Mouse (Mus musculus) heart, adult 9 months (tissue): ENCODE results near the gene Chn1.

Experiments used
- DNase-seq, 2 experiments: peaks; one replicate each; pipeline ENCODE4 v3.0.0; 2022; ENCODE audit warnings: low spot score in 2 of 2

Gene Chn1

DNA sequence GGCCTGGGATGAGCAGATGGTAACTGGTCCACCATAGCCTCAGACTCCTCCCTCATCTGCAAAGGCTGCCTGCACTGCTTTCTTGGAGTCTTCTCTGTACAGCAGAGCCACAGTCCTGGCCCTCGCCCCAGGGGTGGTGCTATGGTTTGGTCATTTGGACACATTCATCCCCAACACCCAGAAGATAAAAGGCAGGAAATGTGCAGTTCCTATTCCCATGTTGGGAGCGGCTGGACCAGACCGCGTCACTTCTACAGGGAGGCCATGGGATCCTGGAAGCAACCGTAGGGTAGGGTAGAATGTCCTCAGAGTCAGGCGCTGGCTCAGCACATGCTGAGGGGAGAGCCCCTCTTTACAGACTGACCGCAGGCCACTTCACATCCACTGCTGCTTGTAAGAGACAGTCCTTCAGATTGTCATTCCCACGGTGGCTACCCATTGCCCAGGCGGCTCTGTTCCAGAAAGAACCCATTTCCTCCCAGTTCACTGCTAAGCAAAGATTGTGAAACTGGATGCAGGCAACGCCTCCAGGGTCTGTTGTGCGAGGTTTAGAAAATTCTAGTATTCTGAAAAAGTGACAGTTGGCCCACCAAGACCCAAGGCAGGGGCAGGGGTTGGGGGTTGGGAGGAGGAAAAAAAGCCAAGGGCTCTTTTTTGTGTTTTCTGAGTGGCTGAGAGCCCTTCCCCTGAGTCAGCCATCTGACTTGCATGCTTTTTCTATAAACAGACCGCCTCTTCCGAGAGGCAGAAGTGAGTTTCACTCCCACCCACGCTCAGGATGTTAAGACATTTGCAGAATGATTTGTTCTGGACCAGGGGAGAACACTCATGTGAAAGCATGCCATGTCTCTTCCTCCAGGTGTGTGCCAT is 182.7 kb downstream of the Chn1 start:
- peak; percentile 90 to 91 for DNase-seq

DNA sequence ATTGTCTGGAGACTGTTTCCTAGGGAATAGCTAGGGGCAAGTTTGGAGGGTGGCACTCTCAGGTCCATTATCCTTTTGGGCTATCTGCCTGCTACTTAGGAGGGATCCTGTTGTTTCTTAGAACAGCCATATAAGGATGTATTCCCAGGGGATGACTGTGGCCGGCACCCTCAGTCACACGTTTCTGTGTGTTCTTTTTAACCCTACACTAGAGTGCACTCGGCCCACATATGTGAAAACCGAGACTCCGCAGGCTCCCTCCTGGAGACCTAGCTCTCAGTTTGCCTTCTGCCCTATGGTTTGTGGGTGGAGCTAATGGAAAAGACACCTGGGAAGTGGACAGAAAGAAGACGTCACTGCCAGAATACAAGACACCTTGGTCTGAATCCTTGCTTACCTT is 183.9 kb downstream of the Chn1 start:
- no peak for DNase-seq

- no peak for DNase-seq
Measured at GRCm38 (mm10) chr2:73590106-73590505, 185.0 kb downstream of the Chn1 start.

DNA sequence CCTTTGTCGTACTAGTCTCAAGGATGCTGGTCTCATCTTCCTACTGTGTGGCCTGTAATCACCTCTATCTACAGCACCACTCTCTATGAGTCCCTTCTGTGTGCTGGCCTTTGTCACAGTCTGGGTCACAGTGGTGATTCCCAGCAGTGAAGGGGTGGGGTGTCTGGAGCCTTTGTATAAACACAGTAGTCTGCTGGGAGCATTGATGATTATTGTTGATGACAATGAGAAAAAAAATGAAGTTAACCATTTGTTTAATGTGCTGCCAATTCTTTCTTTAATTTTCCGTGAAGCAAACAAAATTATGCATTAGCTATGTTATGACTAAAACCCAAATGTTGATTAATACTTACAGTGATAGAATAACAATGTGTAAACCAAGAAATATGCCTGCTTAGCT is 186.2 kb downstream of the Chn1 start:
- DNase-seq = no peak

DNA sequence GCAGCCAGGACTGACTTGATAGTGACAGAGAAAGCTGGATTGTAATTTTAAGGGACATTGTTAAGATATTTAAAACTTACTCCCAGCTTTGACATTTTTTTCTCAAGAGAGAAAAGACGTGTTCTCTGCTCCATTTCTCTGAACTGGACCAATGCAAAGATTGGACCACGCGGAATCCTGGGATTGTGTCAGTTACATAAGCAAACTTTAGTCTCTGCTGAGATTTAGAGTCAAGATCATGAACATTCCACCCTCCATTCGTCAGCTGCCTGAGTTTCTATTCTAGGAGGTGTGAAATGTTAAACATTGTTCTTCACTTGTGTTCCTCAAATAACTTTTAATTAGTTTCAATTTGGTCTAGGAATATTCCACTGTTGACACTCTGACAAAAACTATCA is 188.0 kb downstream of the Chn1 start:
- no peak for DNase-seq

DNA sequence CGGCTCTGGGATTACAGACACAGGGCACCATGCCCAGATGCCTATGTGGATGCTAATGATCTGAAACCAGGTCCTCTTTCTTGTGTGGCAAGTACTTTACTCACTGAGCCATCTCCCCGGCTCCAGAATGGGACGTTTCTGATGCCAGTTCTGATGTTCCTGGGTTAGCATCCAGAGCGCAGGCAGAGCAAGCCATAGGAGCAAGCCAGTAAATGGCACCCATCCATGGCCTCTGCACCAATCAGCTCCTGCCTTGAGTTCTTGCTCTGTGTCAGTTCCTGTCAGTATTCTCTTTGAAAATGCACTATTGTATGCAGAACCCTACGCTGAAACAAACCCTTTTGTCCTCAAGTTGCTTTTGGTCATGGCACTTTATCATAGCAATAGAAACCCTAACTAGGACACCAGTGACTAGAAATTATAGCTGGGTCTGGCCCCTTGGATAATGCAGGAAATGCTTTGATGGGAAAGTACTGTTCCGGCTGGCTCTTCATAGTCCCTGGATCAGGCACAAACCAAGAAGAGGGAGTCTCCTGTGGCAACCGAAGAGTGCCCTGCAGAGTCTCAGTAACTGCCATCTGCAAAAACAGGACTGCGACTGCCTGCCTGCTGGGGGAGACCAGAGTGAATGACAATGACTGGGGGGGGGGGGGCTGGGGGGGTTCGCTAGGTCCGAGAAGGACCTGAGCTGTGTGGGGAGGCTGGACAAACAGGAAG is 188.6 kb downstream of the Chn1 start:
- no peak for DNase-seq

- peak; percentile 38 to 45 for DNase-seq
Measured at GRCm38 (mm10) chr2:73585347-73585831, 189.8 kb downstream of the Chn1 start.

- peak; percentile 41 to 71 for DNase-seq
Measured at GRCm38 (mm10) chr2:73584645-73585346, 190.3 kb downstream of the Chn1 start.

GRCm38 (mm10) chr2:73580720-73581119 is 194.4 kb downstream of the Chn1 start:
- no peak for DNase-seq

GRCm38 (mm10) chr2:73580166-73580565 is 195.0 kb downstream of the Chn1 start, which contains the start of gene Chrna1:
Chrna1 (minus strand) TSS chr2:73580338.
- DNase-seq = no peak

DNA sequence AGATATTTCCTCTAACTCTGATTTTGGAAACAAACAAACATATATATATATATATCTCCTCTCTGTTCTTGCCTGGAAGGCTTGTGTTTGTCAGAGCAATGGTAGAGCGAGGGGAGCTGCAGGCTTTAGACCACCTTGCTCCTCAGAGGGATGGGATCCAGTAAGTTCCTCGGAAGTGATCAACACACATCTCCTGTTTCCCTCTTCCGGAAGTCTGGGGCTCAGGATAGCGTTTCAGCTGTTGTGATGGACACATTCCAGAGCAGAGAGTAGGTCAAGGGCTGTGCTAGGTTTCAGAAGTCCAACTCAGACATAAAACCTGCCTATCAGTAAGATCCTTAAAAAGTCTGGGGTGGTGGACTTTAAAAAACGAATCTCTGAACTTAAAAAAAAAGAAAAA is 196.0 kb downstream of the Chn1 start:
- no peak for DNase-seq

- no peak for DNase-seq
Measured at GRCm38 (mm10) chr2:73574418-73574817, 200.7 kb downstream of the Chn1 start.

DNA sequence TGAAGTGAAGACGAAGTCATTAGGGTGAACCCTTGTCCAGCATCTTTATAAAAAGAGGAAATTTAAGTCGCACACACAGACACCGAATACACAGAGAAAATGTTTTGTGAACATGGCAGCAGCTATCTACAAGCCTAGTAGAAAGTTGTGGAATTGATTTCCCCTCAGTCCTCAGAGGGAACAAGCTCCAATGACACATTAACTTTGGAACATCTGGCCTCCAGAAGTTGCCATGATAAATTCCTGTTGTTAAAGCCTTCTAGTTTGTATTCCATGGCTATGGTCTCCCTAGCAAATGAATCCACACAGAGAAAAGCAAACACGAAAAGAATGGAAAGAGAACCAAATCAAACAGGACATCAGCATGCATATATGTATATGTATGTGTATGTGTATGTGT is 201.6 kb downstream of the Chn1 start:
- no peak for DNase-seq

DNA sequence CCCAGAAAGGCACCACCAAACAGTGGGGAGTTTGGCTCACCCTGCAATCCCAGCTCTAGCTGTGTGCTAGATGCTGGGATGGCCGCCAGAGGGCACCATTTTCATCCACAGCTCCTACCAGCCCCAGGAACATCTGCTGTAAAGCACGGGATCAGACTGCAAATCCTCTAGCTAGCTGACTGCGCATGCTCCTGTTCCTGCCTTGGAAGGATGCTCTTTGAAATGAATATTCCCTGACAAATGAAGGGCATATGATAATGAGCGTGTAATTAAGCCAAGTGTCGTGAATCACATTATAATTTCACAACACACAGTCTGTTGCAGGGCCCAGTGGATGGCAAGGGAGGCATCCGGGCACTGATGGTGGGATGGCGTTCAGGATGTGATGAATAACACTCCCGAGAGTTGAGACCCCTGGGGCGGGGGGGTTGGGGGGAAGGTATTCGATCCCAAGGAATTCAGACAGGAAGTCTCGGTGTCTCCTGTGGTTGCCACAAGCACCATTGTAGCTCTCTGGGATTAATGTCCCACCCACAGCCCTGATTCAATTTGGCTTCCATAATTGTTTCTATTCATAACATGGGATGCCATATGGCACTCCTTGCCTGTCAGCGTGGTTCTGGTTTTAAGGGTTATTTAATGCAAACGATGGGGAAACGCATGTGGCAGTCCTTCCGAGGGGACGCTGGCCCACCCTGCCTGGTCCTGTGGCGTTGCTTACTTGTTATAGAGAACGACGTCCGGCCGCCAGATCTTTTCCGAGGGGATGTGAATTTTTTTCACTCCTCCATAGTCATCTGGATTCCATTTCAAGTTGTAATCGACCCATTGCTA is 202.4 kb downstream of the Chn1 start:
- peak in 1 of 2 experiments; percentile 52 for DNase-seq

GRCm38 (mm10) chr2:73571901-73572300 is 203.2 kb downstream of the Chn1 start:
- no peak for DNase-seq

- DNase-seq = no peak
Measured at GRCm38 (mm10) chr2:73571304-73571703, 203.8 kb downstream of the Chn1 start.

GRCm38 (mm10) chr2:73566989-73567605 is 208.0 kb downstream of the Chn1 start:
- peak in 1 of 2 experiments; percentile 62 for DNase-seq

GRCm38 (mm10) chr2:73566162-73566561 is 209.0 kb downstream of the Chn1 start:
- DNase-seq = no peak

- DNase-seq = no peak
Measured at GRCm38 (mm10) chr2:73563690-73564089, 211.5 kb downstream of the Chn1 start.

DNA sequence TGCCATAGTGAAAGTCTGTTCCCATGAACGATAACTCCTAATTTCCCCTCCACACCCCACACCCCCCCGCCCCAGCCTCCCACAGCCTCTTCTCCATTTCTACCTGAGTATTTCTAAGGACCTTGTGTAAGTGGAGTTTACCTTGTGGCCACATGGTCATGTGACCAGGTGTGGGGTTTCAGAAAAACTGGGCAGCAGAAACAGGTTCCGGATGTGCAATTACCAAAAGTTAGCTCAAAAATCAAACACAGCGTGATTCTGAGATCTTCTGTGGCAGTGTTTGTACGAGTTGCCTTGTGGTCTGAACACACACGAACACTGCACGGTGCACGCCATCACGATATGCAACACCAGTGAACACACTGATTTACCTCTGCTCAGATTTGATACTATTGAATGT is 212.5 kb downstream of the Chn1 start:
- DNase-seq = no peak

DNA sequence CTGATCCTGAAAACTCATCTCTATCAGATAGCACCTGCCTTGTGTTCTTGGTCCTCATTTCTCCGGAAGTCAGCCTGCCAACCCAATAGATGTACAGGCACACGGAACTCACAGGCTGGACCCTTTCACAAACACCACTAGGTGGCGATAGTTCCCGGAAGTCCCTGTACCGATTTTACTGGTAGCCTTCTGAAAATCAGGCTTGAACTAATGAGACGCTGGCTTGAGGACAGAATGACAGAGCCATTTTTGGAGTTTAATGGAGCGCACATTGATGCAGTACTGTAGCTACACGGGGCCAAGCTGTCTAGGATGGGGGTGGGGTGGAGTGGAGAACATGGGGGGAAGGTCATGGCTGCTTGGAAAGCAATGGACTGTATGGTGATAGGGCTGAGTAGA is 213.5 kb downstream of the Chn1 start:
- no peak for DNase-seq
